Mouse (Mus musculus) testis, adult 2 months (tissue): ENCODE results near the gene Lenep. TPM values are rescaled to one million over a fixed set of nuclear protein-coding genes. Genes with fewer than 3 reads are reported as not detected.
A peak's percentile ranks its signal among the peaks of the same experiment; 100 is the strongest.

Source experiments
- H3K27ac ChIP-seq: fragments of 200-500 bp; 2 replicates; pipeline ENCODE4 v1.5.1; 2012; ENCODE audit warnings: low read depth, low read length; ENCODE audit not compliant: control insufficient read depth, insufficient read depth
- H3K27me3 ChIP-seq: fragments of 200-500 bp; 2 replicates; pipeline ENCODE4 v1.6.1; 2012; ENCODE audit warnings: mild to moderate bottlenecking, low read length, moderate library complexity; ENCODE audit not compliant: control insufficient read depth, insufficient read depth
- H3K36me3 ChIP-seq: fragments of 200-500 bp; 2 replicates; pipeline ENCODE4 v1.6.1; 2012; ENCODE audit warnings: mild to moderate bottlenecking, low read length; ENCODE audit not compliant: control insufficient read depth, insufficient read depth
- H3K4me1 ChIP-seq: fragments of 200-500 bp; 2 replicates; pipeline ENCODE4 v1.6.1; 2012; ENCODE audit warnings: low read length; ENCODE audit not compliant: control insufficient read depth, insufficient read depth
- H3K4me3 ChIP-seq: fragments of 200-500 bp; 2 replicates; pipeline ENCODE4 v1.5.1; 2012; ENCODE audit warnings: low read depth, mild to moderate bottlenecking, low read length, moderate library complexity, mixed read lengths; ENCODE audit not compliant: control insufficient read depth
- CTCF ChIP-seq: fragments of 200-500 bp; IDR thresholded peaks from 2 replicates; pipeline ENCODE4 v1.5.1; 2012; ENCODE audit warnings: low read depth, mild to moderate bottlenecking, inconsistent platforms, low read length, moderate library complexity; ENCODE audit not compliant: control insufficient read depth, insufficient read depth, insufficient replicate concordance
- POLR2A ChIP-seq: fragments of 200-500 bp; IDR thresholded peaks from 2 replicates; pipeline ENCODE4 v1.6.1; 2012; ENCODE audit warnings: low read depth, mild to moderate bottlenecking, inconsistent platforms, low read length, moderate library complexity; ENCODE audit not compliant: control insufficient read depth
- polyA plus RNA-seq: library from polyadenylated mRNA; depleted of rRNA; stranded (reverse); fragments of >200 nt; gene quantifications from 2 replicates; pipeline ENCODE4 v1.2.3, GENCODE M21; 2012

Gene Lenep
- polyA plus RNA-seq, 1 experiment: not detected

GRCm38 (mm10) chr3:89419571-89419970 lies 17.0 kb upstream of the Lenep start:
- Histone ChIP-seq H3K4me3 (peak overlapping the region; percentile 94), H3K4me1 (peaks cover 24% of the 10 kb centered on the region), H3K27me3 (no peaks in the 10 kb centered on the region), H3K36me3 (peaks cover 1% of the 10 kb centered on the region), H3K27ac (peak overlapping the region; percentile 95)
- TF ChIP-seq CTCF (no peak), POLR2A (no peak)

- H3K27ac ChIP-seq: peak overlapping the region; percentile 95
- no peaks in the 10 kb centered on the region for H3K27me3 ChIP-seq
- H3K4me1 ChIP-seq: peaks cover 24% of the 10 kb centered on the region
- H3K4me3 ChIP-seq: peak overlapping the region; percentile 94
- H3K36me3 ChIP-seq: peaks cover 1% of the 10 kb centered on the region
- TF ChIP-seq CTCF (no peak), POLR2A (no peak; the same call in 1 of the 2 replicates)
Observed at GRCm38 (mm10) chr3:89418861-89419250, 16.3 kb upstream of the Lenep start.

GRCm38 (mm10) chr3:89418170-89418860 lies 15.7 kb upstream of the Lenep start, which contains the start of the genes Cks1b and Shc1:
Cks1b (minus strand) TSS chr3:89418383.
Shc1 (plus strand) TSS chr3:89418443.
- Histone ChIP-seq H3K27ac (peak within 1 kb of the TSS; percentile 95), H3K4me1 (peaks cover 24% of the 10 kb centered on the region), H3K27me3 (no peaks in the 10 kb centered on the region), H3K4me3 (peak within 1 kb of the TSS; percentile 94), H3K36me3 (peaks cover 1% of the 10 kb centered on the region; the same call in 1 of the 2 replicates)
- TF ChIP-seq POLR2A: peak; percentile 59
- TF ChIP-seq CTCF: no peak

GRCm38 (mm10) chr3:89417840-89418169 lies 15.2 kb upstream of the Lenep start:
- Histone ChIP-seq H3K4me1 (peaks cover 24% of the 10 kb centered on the region), H3K27me3 (no peaks in the 10 kb centered on the region), H3K36me3 (peaks cover 1% of the 10 kb centered on the region; the same call in 1 of the 2 replicates), H3K4me3 (peak overlapping the region; percentile 94), H3K27ac (peak overlapping the region; percentile 95)
- TF ChIP-seq CTCF (no peak), POLR2A (no peak)

GRCm38 (mm10) chr3:89417131-89417530 lies 14.5 kb upstream of the Lenep start:
- TF ChIP-seq POLR2A: no peak
- no peak for TF ChIP-seq CTCF
- H3K27me3 ChIP-seq: no peaks in the 10 kb centered on the region
- peaks cover 1% of the 10 kb centered on the region; the same call in 1 of the 2 replicates for H3K36me3 ChIP-seq
- peaks cover 23% of the 10 kb centered on the region for H3K4me1 ChIP-seq
- H3K27ac ChIP-seq: peak overlapping the region; percentile 77
- H3K4me3 ChIP-seq: peak overlapping the region; percentile 94; the same call in 1 of the 2 replicates

GRCm38 (mm10) chr3:89416158-89416557 lies 13.6 kb upstream of the Lenep start:
- TF ChIP-seq CTCF (no peak), POLR2A (no peak)
- H3K36me3 ChIP-seq: peaks cover 1% of the 10 kb centered on the region; the same call in 1 of the 2 replicates
- H3K27ac ChIP-seq: no peak overlapping the region
- H3K4me1 ChIP-seq: peaks cover 15% of the 10 kb centered on the region
- no peaks in the 10 kb centered on the region for H3K27me3 ChIP-seq
- H3K4me3 ChIP-seq: no peak overlapping the region

GRCm38 (mm10) chr3:89411490-89412393 lies 9.1 kb upstream of the Lenep start, which contains the start of gene Flad1:
Flad1 (minus strand) TSS chr3:89411870.
- peak within 1 kb of the TSS; percentile 97 for H3K4me3 ChIP-seq
- H3K36me3 ChIP-seq: peaks cover 1% of the 10 kb centered on the region; the same call in 1 of the 2 replicates
- TF ChIP-seq CTCF: no peak
- TF ChIP-seq POLR2A: no peak
- H3K27ac ChIP-seq: peak within 1 kb of the TSS; percentile 80
- no peaks in the 10 kb centered on the region for H3K27me3 ChIP-seq
- H3K4me1 ChIP-seq: peaks cover 11% of the 10 kb centered on the region
